Mouse (Mus musculus) heart, adult 2 months (tissue): ENCODE results near the gene Shroom3.

ENCODE experiments used
- CTCF ChIP-seq: fragments of 200-600 bp; IDR thresholded peaks from 2 replicates; pipeline ENCODE4 v1.8.1; 2022; ENCODE audit warnings: antibody characterized with exemption, mild to moderate bottlenecking, moderate library complexity
- EP300 ChIP-seq: fragments of 200-500 bp; IDR thresholded peaks from 2 replicates; pipeline ENCODE4 v1.6.1; 2011; ENCODE audit warnings: low read depth, low read length, control low read depth; ENCODE audit not compliant: insufficient read depth
- POLR2A ChIP-seq: fragments of 200-500 bp; IDR thresholded peaks from 2 replicates; pipeline ENCODE4 v1.6.1; 2011; ENCODE audit warnings: mild to moderate bottlenecking, low read depth, low read length, control low read depth; ENCODE audit not compliant: insufficient read depth

DNA sequence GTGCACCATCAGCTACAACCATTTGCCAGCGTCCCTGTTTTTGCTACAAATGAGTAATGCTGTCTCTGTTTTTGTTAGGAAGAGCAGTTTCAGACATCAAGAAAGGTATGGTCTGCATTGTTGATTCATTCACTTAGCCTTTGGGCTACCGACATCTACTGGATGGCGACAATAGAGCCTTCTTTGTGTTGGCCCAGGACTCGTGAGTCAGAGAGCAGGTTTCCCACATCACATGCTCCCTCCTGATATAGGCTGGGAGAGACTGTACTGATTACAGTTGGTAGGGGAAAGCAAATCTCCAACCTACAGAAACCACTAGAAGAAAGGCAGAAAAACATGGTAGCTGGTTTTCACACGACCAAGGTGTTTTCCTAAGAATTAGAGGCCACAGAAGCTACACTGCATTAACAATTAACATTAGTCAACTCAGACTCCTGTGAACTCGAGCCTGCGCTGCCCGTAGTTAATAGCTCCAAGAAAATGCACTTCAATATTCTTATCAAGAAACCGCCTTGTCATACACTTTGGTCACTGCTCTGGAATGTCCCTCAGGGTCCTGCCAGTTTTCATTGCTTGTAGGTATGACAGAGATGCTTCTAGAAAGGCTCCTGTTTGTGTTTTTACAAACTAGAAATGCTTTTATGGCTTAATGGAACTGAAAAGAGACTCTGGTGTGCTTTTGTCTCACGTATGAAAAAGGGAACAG lies 141.2 kb downstream of the Shroom3 start:
- no peak for TF ChIP-seq POLR2A
- TF ChIP-seq CTCF: peak; percentile 17
- TF ChIP-seq EP300: no peak
